Mouse (Mus musculus): Measurements from ENCODE around the gene Arl6ip1. TPM values are rescaled to one million over a fixed set of nuclear protein-coding genes. Genes with fewer than 3 reads are reported as not detected.
A peak's percentile ranks its signal among the peaks of the same experiment; 100 is the strongest.
"Not testable (repeated sequence)": the region's sequence is repeated elsewhere in the genome, so short reads cannot be mapped to it uniquely, and the experiment has no call there.

Gene Arl6ip1
- polyA plus RNA-seq (2015; fragmentation: Nextera tagmentation; extraction: Ambion mirVana) = 488 and 495 TPM in 2 replicates

DNA sequence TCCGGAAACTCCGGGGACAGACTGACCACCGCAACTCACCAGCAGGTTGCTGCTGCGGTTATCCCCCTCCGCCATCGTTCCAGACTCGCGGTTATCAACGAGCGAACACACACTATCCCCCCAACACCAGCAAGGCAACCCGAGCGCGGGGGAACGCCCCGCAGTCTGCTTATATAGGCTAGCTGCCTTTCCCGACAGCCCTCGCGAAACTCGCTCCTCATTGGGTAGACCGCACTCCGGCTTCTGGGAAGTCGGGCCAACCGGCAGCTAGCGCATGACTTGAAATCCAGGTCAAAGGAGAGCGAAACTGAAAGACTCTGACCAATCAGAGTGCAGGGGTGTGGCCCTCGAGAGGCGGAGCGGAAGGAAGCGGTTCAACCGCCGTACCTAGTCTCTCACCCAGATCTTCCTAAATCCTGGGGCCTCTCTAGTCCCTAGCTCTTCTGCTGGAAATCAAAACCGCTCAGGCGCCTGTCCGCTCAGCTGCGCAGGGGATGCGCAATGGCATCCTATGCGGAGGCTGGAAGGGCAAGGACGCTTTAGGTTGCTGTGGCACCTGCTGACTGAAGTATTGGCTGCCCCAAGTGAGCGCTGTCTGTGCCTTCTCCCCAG lies at the start of gene Arl6ip1:
Gene Arl6ip1 (minus strand): TSS at position 233 of the 612 bp plus-strand sequence.
- WGBS = under 1% methylated on average over 39 of the region's 39 CpGs

DNA sequence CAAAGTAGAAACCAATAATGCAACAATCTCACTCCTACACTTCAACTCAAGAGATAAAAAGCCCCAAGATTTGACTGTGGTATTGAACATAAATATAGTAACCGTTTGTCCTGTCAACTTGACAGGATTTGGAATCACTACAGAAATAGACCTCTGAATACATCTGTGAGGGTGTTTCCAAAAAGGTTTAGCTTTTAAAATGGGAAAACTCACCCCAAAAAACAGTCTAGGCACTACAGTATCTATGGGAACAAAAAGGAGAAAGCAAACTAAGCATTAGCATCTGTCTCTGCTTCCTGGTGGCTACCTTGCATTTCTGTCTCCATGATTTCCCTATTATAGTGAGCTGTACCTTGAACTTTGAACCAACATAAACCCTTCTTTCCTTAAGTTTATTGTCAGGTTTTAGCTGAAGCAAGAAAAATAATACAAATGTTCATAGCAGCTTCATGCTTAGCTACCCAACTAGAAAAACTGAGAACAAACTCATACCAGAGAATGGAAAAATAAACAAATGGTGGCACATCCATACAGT lies 46.4 kb upstream of the Arl6ip1 start:
- H3K9ac ChIP-seq (ENCODE audit: low read depth, low read length) = no peak overlapping the region
- H3K36me3 ChIP-seq (ENCODE audit: control insufficient read depth, insufficient read depth, low read length) = peaks cover 18% of the 10 kb centered on the region
- H3K27ac ChIP-seq (ENCODE audit: low read length) = no peak overlapping the region
- H3K4me1 ChIP-seq (ENCODE audit: control insufficient read depth, insufficient read depth, low read length) = peaks cover 3% of the 10 kb centered on the region
- peak; percentile 65 for ATAC-seq
- no peak overlapping the region for H3K4me3 ChIP-seq (ENCODE audit: low read length)
- H3K27me3 ChIP-seq (replicated peaks; ENCODE audit: control insufficient read depth, insufficient read depth, low read length) = no peaks in the 10 kb centered on the region
- H3K9me3 ChIP-seq (ENCODE audit: control insufficient read depth, low read length) = no peaks in the 10 kb centered on the region
- WGBS = 78% methylated on average over 1 of the region's 1 CpGs
- H3K4me2 ChIP-seq (ENCODE audit: low read depth, low read length) = no peak overlapping the region

More for the DNA sequence above, at the start of gene Arl6ip1:
- H3K9ac ChIP-seq (ENCODE audit: low read depth, low read length) = peak within 1 kb of the TSS; percentile 92
- no peaks in the 10 kb centered on the region for H3K36me3 ChIP-seq (ENCODE audit: control insufficient read depth, insufficient read depth, low read length)
- no peaks in the 10 kb centered on the region for H3K9me3 ChIP-seq (ENCODE audit: control insufficient read depth, low read length)
- peak; percentile 99 for ATAC-seq
- H3K4me1 ChIP-seq (ENCODE audit: control insufficient read depth, insufficient read depth, low read length) = peaks cover 18% of the 10 kb centered on the region; the same call in 1 of the 2 replicates
- peak within 1 kb of the TSS; percentile 97 for H3K27ac ChIP-seq (ENCODE audit: low read length)
- peak within 1 kb of the TSS; percentile 63 for H3K4me2 ChIP-seq (ENCODE audit: low read depth, low read length)
- no peaks in the 10 kb centered on the region for H3K27me3 ChIP-seq (replicated peaks; ENCODE audit: control insufficient read depth, insufficient read depth, low read length)
- peak within 1 kb of the TSS; percentile 86 for H3K4me3 ChIP-seq (ENCODE audit: low read length)

DNA sequence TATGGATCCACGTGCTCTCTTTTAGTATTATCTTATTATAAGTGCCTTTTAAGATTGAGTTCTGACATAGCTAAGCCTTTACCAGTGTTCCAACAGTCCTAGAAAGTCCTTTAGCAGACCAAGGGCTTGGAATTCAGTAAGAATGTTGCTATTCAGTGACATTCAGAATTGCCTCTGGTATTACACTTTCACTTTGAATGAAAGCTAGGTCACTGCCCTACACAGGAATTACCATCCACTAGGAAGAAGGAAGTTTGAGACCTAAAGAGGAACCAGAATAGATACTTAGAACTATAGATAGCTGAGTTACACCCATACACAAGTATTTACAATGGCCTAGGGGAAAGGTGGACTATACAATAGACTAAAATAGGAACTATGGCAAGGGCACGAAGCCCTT lies 40.7 kb upstream of the Arl6ip1 start:
- H3K36me3 ChIP-seq (ENCODE audit: control insufficient read depth, insufficient read depth, low read length) = peaks cover 14% of the 10 kb centered on the region; the same call in 1 of the 2 replicates
- H3K4me3 ChIP-seq (ENCODE audit: low read length); H3K27ac ChIP-seq (ENCODE audit: low read length); H3K4me1 ChIP-seq (ENCODE audit: control insufficient read depth, insufficient read depth, low read length); ATAC-seq; H3K4me2 ChIP-seq (ENCODE audit: low read depth, low read length); H3K9me3 ChIP-seq (ENCODE audit: control insufficient read depth, low read length); H3K9ac ChIP-seq (ENCODE audit: low read depth, low read length); H3K27me3 ChIP-seq (replicated peaks; ENCODE audit: control insufficient read depth, insufficient read depth, low read length): not testable (repeated sequence)
- WGBS = 89% methylated on average over 2 of the region's 2 CpGs

DNA sequence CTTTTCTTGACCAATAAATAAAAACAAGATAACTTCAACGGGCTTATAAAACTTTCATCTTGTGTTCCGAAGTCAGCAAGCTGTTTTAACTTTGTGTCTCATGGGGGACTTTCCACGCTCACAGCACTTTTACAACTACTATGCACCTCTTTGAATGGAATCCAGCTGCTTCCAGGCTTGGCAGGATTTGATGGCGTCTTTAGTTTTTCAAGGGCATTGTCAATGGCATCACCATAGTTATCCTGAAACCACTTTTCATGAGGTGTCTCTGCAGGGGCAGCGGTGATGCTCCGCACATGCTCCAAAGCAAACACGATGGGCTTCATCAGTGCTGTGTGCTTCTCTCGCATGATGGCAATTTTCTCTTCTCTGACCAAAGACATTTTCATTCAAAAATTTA lies 33.5 kb upstream of the Arl6ip1 start:
- no peak overlapping the region for H3K9ac ChIP-seq (ENCODE audit: low read depth, low read length)
- H3K9me3 ChIP-seq (ENCODE audit: control insufficient read depth, low read length) = no peaks in the 10 kb centered on the region
- H3K36me3 ChIP-seq (ENCODE audit: control insufficient read depth, insufficient read depth, low read length) = peaks cover 14% of the 10 kb centered on the region; the same call in 1 of the 2 replicates
- H3K27me3 ChIP-seq (replicated peaks; ENCODE audit: control insufficient read depth, insufficient read depth, low read length) = no peaks in the 10 kb centered on the region
- no peaks in the 10 kb centered on the region for H3K4me1 ChIP-seq (ENCODE audit: control insufficient read depth, insufficient read depth, low read length)
- no peak overlapping the region for H3K4me2 ChIP-seq (ENCODE audit: low read depth, low read length)
- 94% methylated on average over 8 of the region's 8 CpGs for WGBS
- no peak overlapping the region for H3K4me3 ChIP-seq (ENCODE audit: low read length)
- ATAC-seq = no peak
- no peak overlapping the region for H3K27ac ChIP-seq (ENCODE audit: low read length)

DNA sequence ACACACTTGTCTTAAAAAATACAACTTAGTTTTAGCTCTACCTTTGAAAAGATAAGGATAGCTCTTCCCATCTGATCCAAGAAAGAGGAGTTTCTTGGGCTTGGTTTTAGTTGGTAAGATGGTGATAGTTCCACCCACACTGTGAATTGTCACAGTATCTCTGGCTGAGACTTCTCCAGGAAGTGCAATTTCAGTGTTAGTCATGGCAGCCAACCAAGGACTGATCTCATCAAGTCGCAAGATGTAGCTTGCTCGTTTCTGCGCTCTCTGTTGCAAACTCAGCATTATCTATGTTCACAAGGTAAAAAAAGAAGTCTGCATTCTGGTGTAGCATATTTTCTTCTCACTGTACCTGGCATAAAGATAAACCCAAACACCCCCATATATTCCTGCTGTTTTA lies 30.7 kb upstream of the Arl6ip1 start:
- H3K4me1 ChIP-seq (ENCODE audit: control insufficient read depth, insufficient read depth, low read length) = no peaks in the 10 kb centered on the region
- no peak overlapping the region for H3K9ac ChIP-seq (ENCODE audit: low read depth, low read length)
- H3K4me2 ChIP-seq (ENCODE audit: low read depth, low read length) = no peak overlapping the region
- peaks cover 11% of the 10 kb centered on the region for H3K36me3 ChIP-seq (ENCODE audit: control insufficient read depth, insufficient read depth, low read length)
- no peaks in the 10 kb centered on the region for H3K27me3 ChIP-seq (replicated peaks; ENCODE audit: control insufficient read depth, insufficient read depth, low read length)
- no peak overlapping the region for H3K27ac ChIP-seq (ENCODE audit: low read length)
- WGBS = 91% methylated on average over 3 of the region's 3 CpGs
- H3K9me3 ChIP-seq (ENCODE audit: control insufficient read depth, low read length) = no peaks in the 10 kb centered on the region
- H3K4me3 ChIP-seq (ENCODE audit: low read length) = no peak overlapping the region
- ATAC-seq = no peak

DNA sequence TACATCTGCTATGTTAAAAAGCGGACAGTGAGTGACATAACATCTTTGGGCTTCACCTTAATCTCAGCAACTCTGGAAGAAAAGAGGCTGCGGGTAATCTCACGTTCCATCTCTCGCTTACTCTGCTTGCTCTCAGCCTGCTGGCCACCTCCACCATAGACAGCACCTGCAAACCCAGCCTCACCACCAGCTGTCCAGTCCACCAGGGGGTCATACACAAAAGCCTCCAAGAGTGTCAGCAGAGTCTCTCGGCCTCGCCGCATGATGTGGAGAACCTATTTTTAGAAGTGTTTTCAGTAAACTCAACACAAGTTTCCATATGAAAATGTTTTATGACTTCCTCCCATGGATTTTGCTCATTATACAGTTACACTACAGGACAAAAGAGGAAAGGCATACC lies 27.0 kb upstream of the Arl6ip1 start:
- Histone ChIP-seq H3K27me3 (replicated peaks; ENCODE audit: control insufficient read depth, insufficient read depth, low read length) (no peaks in the 10 kb centered on the region), H3K27ac (ENCODE audit: low read length) (no peak overlapping the region), H3K4me3 (ENCODE audit: low read length) (no peak overlapping the region), H3K4me1 (ENCODE audit: control insufficient read depth, insufficient read depth, low read length) (no peaks in the 10 kb centered on the region), H3K4me2 (ENCODE audit: low read depth, low read length) (no peak overlapping the region), H3K9me3 (ENCODE audit: control insufficient read depth, low read length) (no peaks in the 10 kb centered on the region), H3K9ac (ENCODE audit: low read depth, low read length) (no peak overlapping the region), H3K36me3 (ENCODE audit: control insufficient read depth, insufficient read depth, low read length) (peaks cover 21% of the 10 kb centered on the region)
- WGBS = 92% methylated on average over 7 of the region's 7 CpGs
- ATAC-seq = no peak

DNA sequence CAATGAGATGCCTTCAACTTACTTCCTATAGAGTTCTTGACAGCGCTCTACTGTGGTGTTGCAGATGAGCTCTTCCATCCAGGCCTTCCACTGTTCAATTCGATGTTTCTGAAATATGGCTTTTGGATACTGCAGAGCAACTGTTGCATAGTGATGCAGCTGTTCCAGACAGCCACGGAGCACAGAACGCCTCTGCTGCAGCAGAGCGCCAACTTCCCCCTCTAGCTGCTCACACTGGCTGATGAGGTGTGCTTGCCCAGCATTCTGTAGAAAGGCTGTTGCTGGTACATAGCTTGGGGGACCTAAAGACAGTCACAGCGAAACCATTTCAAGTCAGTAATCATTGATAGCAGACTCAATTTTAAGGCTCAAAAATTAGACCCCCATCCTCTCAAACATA lies 24.7 kb upstream of the Arl6ip1 start:
- Histone ChIP-seq H3K36me3 (ENCODE audit: control insufficient read depth, insufficient read depth, low read length) (peaks cover 18% of the 10 kb centered on the region), H3K27ac (ENCODE audit: low read length) (peak overlapping the region; percentile 11; the same call in 1 of the 2 replicates), H3K9me3 (ENCODE audit: control insufficient read depth, low read length) (no peaks in the 10 kb centered on the region), H3K27me3 (replicated peaks; ENCODE audit: control insufficient read depth, insufficient read depth, low read length) (no peaks in the 10 kb centered on the region), H3K4me2 (ENCODE audit: low read depth, low read length) (no peak overlapping the region), H3K4me3 (ENCODE audit: low read length) (no peak overlapping the region), H3K4me1 (ENCODE audit: control insufficient read depth, insufficient read depth, low read length) (no peaks in the 10 kb centered on the region), H3K9ac (ENCODE audit: low read depth, low read length) (no peak overlapping the region)
- 0 out of 2 replicates have a peak, but pooled peaks have one; percentile 11 for ATAC-seq
- 89% methylated on average over 6 of the region's 6 CpGs for WGBS

DNA sequence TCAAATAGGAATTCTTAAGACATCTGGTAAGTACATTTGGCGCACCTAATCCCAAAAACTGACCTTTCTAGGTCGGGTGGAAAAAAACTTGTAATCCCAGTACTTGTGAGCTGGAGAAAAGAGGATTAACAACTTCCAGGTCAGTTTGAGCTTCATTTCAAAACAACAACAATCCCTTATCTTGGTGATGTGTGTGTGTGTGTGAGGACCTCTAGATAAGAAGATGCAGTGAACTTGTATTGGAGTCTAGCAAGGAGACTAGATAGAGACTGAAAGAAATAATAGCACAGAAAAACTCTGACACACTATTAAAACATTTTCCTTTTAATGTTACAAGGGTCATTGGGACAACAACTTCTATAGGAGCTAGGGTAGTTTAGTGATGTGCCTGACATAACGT lies 14.1 kb upstream of the Arl6ip1 start:
- Histone ChIP-seq H3K9me3 (ENCODE audit: control insufficient read depth, low read length) (no peaks in the 10 kb centered on the region), H3K4me1 (ENCODE audit: control insufficient read depth, insufficient read depth, low read length) (no peaks in the 10 kb centered on the region), H3K9ac (ENCODE audit: low read depth, low read length) (no peak overlapping the region), H3K4me2 (ENCODE audit: low read depth, low read length) (no peak overlapping the region), H3K36me3 (ENCODE audit: control insufficient read depth, insufficient read depth, low read length) (peaks cover 24% of the 10 kb centered on the region), H3K4me3 (ENCODE audit: low read length) (no peak overlapping the region), H3K27me3 (replicated peaks; ENCODE audit: control insufficient read depth, insufficient read depth, low read length) (no peaks in the 10 kb centered on the region), H3K27ac (ENCODE audit: low read length) (no peak overlapping the region)
- WGBS = 85% methylated on average over 3 of the region's 3 CpGs
- no peak for ATAC-seq

DNA sequence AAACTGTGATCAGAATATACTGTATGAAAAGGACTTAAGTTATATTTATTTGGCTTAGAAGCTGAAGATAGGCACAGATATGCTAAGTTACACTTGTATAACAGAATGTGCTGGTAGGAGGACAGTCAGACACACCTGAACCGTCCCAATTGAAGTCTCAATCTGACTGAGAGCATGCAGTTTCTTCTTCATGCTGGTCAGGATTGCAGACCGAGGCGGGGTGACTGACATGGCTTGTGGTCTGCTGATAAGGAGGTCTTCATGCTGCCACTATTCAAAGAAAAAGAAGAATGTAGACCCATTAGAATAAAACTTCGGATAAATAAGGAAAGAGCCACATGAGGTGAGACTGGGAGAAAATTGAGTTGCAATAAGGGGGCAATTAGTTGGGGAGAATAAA lies 13.7 kb upstream of the Arl6ip1 start:
- peaks cover 20% of the 10 kb centered on the region for H3K36me3 ChIP-seq (ENCODE audit: control insufficient read depth, insufficient read depth, low read length)
- no peak overlapping the region for H3K4me2 ChIP-seq (ENCODE audit: low read depth, low read length)
- H3K9ac ChIP-seq (ENCODE audit: low read depth, low read length) = no peak overlapping the region
- H3K27me3 ChIP-seq (replicated peaks; ENCODE audit: control insufficient read depth, insufficient read depth, low read length) = no peaks in the 10 kb centered on the region
- no peak overlapping the region for H3K27ac ChIP-seq (ENCODE audit: low read length)
- no peaks in the 10 kb centered on the region for H3K4me1 ChIP-seq (ENCODE audit: control insufficient read depth, insufficient read depth, low read length)
- WGBS = 92% methylated on average over 4 of the region's 4 CpGs
- H3K9me3 ChIP-seq (ENCODE audit: control insufficient read depth, low read length) = no peaks in the 10 kb centered on the region
- no peak for ATAC-seq
- no peak overlapping the region for H3K4me3 ChIP-seq (ENCODE audit: low read length)
